Mouse (Mus musculus): ENCODE results near the gene Slc45a1.

Slc45a1 gene

DNA sequence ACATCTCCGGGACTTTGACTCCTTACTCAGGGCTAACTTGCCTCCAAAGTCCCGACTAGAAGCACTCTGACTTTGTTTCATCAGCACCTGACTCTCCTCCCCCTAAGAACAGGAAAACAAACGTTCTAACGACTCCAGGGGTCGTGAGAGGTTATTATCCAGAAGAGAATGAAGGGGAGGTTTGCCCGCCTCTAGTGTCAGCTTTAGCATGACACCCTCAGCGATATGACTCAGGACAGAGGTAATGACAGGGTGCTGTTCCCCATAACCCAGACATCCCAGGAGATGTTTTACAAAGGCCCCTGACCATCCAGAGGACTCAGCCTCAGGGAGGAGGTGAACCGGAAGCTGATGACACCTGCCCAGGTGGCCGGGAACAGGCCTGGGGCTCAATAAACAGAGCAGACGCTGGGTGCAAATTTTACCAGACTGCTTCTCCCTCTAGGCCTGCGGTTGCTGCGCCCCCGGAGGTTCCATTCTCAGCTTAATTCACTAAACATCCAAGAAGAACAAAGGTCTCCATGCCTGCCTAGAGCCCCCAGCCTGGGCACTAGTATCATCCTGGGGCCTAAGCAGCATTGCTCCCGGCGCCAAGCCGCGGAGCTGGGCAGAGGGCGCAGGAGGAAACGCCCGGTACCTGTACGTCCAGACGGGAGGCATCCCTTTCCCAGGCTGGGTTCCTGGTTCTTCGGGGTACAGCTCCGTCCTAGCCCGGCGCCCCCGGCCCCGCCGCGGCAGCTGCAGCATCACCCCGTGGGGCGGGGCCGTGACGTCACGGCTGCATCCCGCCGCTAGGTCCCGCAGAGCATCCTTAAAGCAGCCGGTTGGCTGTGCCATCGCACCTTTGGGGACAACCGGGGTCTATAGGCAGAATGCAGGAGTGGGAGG, at the start of gene Slc45a1:
Gene Slc45a1, minus strand, starts transcription at position 785 of the 888 bp plus-strand sequence.
- in situ Hi-C loops (cut with MboI, MseI), result loop anchor here in 1 of 2 experiments (25.0 kb wide), 1 partner anchor 236 kb away; no protein-coding TSS in a partner anchor

DNA sequence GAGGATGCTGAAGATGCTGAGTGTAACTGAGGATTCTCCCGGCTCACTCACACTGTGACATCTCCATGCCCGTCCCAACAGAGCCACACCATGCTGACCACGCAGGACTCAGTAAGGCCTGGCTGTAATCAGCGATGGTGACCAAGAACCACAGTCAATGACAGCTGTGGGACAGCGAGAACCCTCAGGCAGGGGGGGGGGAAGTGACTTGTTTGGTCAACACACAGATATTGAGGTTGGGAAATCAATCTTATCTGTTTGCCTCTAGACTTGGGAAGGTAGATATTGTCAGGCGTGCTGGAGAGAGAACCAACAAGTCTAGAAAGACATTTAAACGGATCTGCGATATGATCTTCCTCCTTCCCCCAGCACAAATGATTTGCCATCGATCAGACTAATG, 48.9 kb upstream of the Slc45a1 start:
- in situ Hi-C loops (cut with MboI, MseI), result loop anchor here in 1 of 2 experiments (25.0 kb wide), 1 partner anchor 986 kb away; no protein-coding TSS in a partner anchor

DNA sequence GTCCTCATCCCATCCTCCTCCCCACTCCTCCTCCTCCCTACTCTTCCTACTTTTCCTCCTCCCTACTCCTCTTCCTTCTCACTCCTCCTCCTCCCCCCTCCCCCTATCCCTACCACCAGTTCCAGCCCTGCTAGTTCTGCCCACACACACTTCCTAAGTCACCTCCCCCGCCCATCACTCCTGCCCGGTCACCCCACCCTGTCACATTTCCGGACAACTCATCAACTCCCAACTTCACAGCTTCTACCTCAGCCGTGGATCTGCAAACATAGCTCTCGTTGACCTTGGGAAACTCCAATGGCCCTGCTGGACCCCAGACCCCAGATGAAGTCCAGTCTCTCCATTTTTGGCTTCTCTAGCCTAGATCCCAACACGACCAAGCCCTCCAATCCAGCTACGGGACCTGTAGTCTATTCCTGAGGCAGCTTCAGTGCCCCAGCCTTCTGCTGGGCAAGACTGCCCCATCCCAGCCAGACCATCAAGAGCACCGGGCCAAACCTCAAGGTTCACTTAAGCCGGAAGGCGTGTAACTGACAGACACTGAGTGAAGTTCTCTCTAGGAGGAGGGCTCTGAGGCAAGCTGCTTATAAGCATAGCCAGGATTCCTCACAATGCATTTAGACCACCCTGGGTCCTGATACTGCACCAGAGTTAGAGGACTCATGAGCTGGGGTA, 42.6 kb upstream of the Slc45a1 start:
- in situ Hi-C loops (cut with MboI, MseI), result no loop called here

DNA sequence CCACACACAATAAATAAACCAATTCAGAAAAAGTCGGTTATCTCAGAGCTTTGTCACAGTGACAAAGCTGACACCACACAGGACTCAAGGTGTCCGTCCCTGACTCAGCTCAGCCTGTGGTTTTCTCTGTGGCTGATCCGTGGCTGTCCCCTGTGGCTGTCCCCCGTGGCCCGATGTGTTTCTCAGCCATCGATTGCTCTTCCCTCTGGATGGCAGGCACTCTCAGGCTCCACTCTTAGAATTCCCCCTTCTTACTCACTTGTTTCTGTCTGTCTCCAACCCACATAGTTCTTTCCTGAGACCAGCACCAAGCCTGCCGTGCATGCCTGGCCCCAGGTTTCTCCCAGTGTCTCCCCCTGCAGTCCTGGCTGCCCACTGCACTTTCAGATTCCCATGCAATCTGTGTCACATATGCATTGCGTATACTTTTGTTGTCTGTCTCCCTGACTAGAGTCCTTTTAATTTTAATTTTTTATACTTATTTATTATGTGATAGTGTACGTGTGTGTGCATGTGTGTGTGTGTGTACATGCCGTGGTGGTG, 41.0 kb upstream of the Slc45a1 start:
- in situ Hi-C loops (cut with MboI, MseI), result no loop called here

DNA sequence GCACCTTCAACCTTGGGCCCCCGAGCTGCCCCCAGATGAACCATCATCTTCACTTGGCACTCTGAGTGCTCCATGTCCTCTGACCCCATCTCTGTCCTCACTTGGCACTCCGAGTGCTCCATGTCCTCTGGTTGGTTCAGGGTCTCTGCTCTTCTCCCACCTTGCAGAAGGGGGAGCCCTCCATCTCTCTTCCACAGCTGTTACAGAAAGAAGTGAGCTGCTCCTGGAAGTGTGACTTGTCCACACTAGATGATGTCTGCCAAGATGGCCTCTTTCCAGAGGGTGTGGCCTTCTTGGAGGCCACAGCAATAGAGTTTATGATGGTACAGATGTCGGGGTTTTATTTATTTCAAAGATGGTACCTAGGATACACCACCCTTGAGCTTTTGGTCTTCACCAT, 38.8 kb upstream of the Slc45a1 start:
- in situ Hi-C loops (cut with MboI, MseI), result no loop called here

DNA sequence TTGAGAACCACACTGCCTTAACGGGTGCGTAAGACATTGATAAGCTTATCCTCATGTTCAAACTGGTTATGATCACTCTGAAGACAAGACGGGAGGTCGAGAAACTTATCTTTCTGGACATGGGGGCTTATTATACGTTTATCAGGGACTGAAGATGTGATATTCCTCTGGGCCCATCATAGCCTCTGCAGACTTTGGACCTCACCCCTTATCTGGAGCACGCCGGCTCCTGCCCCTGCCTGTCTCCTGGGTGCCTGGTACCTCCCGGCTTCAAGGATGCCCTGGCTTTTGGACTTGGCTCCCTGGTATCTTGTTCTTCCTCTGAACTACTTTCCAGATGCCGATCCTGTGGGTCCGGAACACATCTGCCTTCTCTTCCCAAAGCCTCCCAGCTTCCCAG, 37.6 kb upstream of the Slc45a1 start:
- in situ Hi-C loops (cut with MboI, MseI), result no loop called here

DNA sequence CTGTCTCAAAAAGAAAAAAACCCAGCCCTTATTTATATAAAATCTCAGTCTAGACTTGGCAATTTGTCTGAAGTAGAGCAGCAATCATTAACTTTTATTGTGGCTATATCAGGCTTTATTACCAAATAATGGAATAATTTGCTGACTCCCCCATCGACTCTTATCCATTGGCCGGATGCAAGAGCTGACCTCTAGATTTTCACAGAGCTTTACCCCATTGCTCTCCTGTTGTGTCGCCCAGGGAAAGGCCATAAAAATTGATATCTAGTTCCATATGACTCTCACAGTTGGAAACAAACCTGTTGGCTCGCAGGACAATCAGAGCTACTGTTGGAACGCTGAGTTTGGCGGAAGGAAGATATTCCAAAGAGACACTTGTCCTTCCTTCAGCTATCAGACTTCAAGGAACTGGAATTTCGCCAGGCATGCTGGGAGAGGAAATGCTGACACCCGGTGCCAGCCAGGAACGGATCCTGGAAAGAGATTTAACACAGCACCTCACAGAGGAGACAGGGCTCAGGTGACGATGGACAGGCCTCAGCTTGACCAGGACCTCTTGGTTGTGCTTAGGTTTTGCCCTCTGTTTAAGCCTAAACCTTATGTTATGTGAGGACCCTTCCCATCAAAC, 35.3 kb upstream of the Slc45a1 start:
- in situ Hi-C loops (cut with MboI, MseI), result no loop called here

DNA sequence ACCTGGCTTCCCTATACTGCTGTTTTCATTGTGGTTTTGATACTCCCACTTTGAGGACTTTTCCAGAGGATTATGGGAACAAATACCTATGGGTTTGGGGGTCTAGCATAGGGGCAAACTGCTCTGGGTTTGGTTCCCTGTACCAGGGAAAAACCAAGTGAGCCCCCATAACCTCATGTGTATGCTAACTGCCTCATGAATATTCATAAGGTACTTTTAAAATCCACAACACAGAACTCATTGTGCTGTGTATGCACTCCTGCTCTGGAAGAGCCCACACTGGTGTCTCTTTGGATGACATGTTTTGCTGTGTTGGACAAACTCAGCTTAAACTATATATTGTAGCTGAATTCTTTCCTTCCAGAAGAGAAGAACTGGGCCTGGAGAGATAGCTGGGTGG, 34.6 kb upstream of the Slc45a1 start:
- in situ Hi-C loops (cut with MboI, MseI), result no loop called here

DNA sequence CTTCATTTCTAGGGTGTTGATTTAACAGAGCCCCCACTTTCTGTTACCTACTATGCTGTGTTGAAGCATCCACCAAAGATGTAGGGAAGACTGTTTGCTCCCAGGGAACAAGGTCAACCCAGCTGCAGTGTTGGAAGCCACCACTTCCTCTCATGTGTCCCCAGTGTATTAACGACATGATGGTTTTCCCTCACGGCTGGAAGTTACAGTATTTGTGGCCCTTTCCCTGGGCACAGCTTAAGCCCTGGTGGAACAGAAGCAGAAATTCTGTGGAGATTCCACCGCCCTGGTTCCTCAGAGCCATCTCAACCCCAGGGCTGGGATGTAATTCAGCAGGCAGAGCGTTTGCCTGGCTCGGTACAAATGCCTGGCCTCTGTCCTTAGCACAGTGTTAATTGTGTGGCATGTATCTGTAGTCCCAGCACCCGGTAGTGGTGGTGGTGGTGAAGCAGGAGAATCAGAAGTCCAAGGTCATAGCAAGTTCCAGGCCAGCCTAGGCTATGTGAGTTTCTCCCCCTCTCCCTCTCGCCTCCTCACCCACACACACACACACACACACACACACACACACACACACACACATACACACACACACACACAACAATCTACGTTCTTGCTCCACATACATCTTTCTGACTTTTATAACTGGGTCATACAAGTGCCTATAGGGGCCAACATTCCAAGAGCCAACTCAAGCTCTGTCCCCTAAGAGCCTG, 34.0 kb upstream of the Slc45a1 start:
- in situ Hi-C loops (cut with MboI, MseI), result no loop called here

DNA sequence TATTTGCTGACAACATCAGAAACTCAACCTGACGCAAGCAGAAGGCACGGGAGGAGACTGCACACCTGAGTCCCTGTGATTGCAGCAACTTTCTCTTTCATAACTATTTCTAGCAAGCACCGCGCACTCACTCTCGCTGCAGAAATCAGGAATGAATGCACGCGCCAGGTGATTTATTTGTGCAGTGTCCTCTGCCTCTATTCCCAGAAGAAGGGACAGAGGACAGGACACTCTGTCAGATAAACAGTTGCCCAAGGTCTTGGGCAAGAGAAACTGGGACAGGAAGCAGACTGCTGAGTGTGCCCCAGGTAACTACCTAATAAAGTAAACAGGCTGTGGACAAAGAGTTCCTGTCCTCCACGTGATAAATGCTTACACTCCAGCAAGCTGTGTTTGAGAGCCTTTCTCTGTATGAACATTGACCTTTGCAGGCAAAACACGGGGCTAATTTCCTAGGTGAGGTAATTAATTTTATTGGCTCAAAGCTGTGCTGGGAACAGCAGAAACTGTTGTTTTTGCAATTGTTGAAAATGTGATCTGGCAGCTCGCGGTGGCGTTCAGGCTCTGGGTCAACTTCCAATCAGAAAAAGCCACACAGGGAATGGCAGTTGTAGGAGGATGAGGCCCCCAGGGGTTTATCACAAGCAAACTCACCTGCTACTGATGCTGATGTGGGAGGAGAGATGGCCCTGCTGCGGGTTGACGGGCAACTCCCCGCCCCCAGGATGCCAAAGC, 33.2 kb upstream of the Slc45a1 start:
- in situ Hi-C loops (cut with MboI, MseI), result no loop called here

DNA sequence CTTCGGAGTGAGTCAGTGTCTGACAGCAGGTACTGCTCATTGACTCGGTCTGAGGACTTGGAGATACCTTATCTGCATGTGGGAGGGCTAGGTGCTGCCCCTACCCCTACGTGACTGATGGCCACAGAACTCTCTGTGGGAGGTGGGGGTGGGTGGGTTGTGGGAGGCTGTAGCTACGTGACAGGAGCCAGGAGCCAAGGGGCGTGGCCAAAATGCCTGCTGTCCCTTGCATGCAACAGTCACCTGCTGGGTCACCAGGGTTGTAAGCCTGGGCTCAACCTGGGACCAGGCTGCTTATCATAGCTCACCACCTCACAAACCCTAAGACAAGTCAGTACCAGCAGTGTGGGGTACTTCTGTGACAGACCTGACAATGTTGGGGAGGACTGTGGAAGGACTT, 28.4 kb upstream of the Slc45a1 start:
- in situ Hi-C loops (cut with MboI, MseI), result no loop called here

DNA sequence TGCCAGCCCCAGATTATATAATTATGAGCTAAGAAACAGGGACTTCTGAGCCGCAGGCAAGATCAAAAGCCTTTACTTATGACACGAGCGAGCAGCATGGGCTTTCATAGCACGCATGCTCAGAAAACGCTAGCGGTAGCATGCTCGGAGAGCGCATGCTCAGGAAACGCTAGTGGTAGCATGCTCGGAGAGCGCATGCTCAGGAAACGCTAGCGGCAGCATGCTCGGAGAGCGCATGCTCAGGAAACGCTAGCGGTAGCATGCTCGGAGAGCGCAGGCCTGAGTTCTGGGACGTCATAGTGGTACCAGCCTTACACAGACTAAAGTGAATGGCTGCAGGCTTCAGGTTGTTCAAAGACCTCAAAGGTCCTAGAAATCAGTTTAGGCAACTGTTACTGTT, 26.8 kb upstream of the Slc45a1 start:
- in situ Hi-C loops (cut with MboI, MseI), result no loop called here

DNA sequence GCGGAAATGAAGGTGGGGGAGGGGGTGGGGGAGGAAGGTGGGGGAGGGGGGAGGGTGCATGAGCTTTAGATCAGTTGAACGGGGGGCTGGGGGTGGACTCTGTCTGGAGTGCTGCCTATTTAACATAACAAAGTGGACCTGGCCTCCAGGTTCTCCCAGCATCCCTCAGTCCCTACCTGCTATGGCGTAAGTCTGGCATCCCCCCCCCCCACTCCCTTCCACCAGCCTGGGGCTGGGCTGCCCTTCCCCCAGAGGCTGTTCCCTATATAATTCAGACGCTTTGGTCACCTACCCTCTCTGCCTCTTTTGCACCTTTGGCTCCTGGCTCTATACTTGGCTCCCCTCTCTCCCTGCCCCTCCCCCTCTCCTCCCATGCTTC, 25.9 kb upstream of the Slc45a1 start:
- in situ Hi-C loops (cut with MboI, MseI), result no loop called here

DNA sequence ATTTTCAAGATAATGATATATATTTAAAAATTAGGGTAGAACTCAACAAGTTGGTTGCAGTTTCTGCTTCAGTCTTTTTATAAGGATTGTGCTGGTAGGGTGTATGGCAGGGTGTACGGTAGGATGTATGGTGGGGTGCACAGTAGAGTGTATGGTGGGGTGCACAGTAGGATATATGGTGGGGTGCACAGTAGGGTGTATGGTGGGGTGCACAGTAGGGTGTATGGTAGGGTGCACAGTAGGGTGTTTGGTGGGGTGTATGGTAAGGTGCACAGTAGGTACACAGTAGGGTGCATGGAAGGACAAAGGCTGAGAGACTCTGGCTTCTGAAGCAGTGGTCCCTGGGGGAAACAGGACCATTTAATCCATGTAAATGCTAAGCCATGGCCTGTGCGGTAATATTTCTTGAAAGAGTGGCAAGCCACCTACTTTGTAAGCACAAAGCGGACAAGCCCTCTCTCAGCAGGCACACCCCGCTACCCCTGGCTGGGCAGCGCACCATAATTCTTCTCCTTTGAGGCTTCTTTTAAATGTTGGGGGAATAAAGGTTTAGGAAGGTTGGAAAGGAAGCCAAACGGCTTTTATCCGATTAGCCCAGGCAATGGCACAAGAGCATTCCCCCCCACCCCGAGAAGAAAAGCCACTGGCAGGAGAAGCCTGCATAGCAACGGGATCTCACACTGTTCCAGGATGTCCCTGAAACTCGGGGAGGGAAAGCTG, 25.3 kb upstream of the Slc45a1 start:
- in situ Hi-C loops (cut with MboI, MseI), result no loop called here

DNA sequence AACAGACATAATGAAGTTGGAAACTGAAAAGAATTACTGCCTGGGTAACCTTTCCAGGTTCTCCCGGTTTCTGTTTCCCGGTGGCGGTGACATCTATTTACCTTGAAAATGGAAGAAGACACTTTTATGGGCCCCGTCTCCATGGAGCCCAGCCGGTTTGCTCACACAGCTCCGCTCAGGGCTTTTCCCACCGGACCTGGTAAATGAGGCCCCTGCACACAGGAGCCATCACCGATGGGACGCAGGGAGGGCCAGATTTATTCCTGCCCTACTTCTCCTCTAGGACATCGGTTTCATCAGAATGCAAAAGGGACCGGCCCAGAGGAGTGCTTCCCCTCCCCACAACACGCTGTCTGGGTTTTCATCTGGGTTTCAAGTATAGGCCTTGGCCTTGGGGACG, 24.1 kb upstream of the Slc45a1 start:
- in situ Hi-C loops (cut with MboI, MseI), result no loop called here

DNA sequence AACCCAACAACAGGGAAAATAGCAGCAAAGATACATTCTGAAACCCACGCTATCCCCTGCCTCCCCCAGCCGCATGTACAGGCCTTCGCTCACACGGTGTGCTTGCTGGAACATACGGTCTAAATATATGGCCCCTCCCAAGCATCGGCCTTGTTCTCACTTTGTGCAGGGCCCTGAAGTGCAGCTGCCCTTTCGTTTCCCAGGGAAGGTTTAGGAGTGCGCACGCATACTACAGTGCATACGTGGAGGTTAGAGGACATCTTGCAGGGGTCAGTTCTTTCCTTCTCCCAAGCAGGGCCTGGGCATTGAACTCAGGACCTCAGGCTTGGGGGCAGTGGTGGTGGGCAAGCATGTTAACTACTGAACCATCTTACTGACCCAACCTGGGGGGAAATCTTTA, 23.3 kb upstream of the Slc45a1 start:
- in situ Hi-C loops (cut with MboI, MseI), result no loop called here

DNA sequence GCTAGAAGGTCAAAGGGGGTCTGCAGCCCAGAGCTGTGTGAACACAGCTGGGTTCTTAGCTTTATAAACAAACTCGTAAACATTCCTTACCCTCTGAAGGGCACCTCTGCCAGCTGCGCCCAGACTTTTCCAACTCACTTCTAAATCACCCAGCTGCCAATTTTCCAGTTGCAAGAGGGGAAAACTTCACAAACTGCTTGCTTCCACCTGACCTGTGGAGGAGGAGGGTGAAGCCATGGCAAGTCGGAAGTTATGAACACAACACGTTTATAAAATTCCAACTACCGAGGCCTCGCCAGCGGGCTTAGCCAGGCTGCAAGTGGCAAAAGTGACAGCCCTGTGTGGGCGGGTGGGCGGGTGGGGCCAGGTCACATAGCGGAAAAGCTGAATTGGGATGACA, 13.8 kb upstream of the Slc45a1 start:
- in situ Hi-C loops (cut with MboI, MseI), result loop anchor here (10.0 to 25.0 kb wide), 2 partner anchors 199 to 221 kb away; no protein-coding TSS in a partner anchor

DNA sequence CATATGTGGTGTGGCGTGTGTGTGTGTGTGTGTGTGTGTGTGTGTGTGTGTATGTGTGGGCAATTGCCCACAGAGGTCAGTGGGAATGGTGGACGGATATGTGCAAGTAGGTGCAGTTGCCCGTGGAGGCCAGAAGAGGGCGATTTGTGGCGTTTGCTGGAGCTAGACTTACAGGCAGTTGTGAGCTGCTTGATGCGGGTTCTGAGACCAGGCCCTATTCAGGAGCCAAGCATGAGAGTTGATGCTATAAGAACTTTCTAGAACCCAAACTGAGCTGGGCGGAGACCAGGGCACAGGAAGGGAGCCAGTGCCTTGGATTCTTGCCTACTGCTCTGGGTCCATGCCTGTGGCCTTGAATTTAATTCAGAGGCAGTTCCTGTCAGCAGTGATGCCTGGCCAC, 12.8 kb upstream of the Slc45a1 start:
- in situ Hi-C loops (cut with MboI, MseI), result loop anchor here (10.0 to 25.0 kb wide), 2 partner anchors 200 to 223 kb away; no protein-coding TSS in a partner anchor

DNA sequence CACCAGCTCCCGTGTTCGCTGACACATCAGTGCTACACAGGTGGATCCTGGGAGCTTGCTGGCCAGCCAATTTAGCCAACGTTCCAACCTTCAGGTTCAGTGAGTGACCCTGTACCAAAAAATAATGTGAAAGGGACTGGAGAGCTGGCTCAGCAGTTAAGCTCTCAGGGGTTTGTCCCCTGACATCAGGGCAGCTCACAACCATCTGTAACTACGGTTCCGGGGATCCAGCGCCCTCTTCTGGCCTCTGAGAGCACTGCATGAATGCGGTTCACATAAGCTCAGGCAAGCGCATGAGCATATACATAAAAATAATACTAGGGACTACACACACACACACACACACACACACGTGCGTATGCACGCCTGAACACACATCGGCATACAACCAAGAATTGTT, 11.2 kb upstream of the Slc45a1 start:
- in situ Hi-C loops (cut with MboI, MseI), result loop anchor here (10.0 to 25.0 kb wide), 2 partner anchors 202 to 224 kb away; no protein-coding TSS in a partner anchor

DNA sequence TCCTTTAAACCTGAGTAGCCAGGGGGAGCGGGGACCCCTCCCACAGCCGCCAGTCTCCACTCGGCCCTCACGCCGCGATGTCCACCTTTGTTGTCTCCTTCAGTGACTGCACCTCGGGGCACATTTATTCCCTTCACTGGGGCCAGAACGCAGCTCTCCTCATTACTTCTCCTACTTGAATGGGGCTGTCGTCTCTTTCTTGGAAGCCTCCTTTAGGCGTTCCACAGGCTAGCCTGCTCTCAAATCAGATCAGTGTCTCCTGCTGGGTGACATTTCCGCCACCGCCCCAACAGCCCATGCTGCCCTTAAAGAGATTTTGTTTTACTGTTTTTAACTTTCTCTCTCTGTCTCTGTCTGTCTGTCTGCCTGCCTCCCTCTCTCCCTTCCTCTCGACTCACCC, 9.9 kb upstream of the Slc45a1 start:
- in situ Hi-C loops (cut with MboI, MseI), result loop anchor here (10.0 to 25.0 kb wide), 2 partner anchors 203 to 225 kb away; no protein-coding TSS in a partner anchor
